Mouse (Mus musculus): ENCODE results near the gene Apoc1. TPM values are rescaled to one million over a fixed set of nuclear protein-coding genes. Genes with fewer than 3 reads are reported as not detected.

The Apoc1 gene
- polyA plus RNA-seq (2016; fragmentation: Nextera tagmentation; extraction: Ambion mirVana), result 3.0 and 4.8 TPM in 2 replicates

GRCm38 (mm10) chr7:19691873-19692865, at the start of gene Apoc1:
Apoc1 (minus strand) TSS chr7:19692660.
- 36% methylated on average over 28 of the region's 28 CpGs for WGBS
- peak within 1 kb of the TSS; percentile 14; the same call in 1 of the 2 replicates for H3K4me3 ChIP-seq
- no peak for DNase-seq (ENCODE audit: low spot score)
- H3K9me3 ChIP-seq (replicated peaks), result peaks cover 3% of the 10 kb centered on the region; the same call in 1 of the 2 replicates
- H3K27me3 ChIP-seq (ENCODE audit: low read depth, poor library complexity, severe bottlenecking), result no peaks in the 10 kb centered on the region
- H3K4me1 ChIP-seq, result peaks cover 18% of the 10 kb centered on the region
- H3K36me3 ChIP-seq, result peaks cover 13% of the 10 kb centered on the region
- H3K27ac ChIP-seq, result peak within 1 kb of the TSS; percentile 75

- WGBS, result 6% methylated on average over 8 of the region's 8 CpGs
- Histone ChIP-seq H3K36me3 (peaks cover 72% of the 10 kb centered on the region), H3K4me3 (0 out of 2 replicates have a peak overlapping the region, but pooled peaks have one; percentile 10), H3K4me1 (peaks cover 31% of the 10 kb centered on the region), H3K27me3 (ENCODE audit: low read depth, poor library complexity, severe bottlenecking) (no peaks in the 10 kb centered on the region), H3K27ac (no peak overlapping the region), H3K9me3 (replicated peaks) (no peaks in the 10 kb centered on the region)
- no peak for DNase-seq (ENCODE audit: low spot score)
Measured at GRCm38 (mm10) chr7:19741329-19742031, 49.0 kb upstream of the Apoc1 start.

GRCm38 (mm10) chr7:19740269-19740668, 47.8 kb upstream of the Apoc1 start:
- H3K27ac ChIP-seq, result no peak overlapping the region
- no peaks in the 10 kb centered on the region; the same call in 1 of the 2 replicates for H3K9me3 ChIP-seq (replicated peaks)
- peaks cover 22% of the 10 kb centered on the region for H3K4me1 ChIP-seq
- H3K27me3 ChIP-seq (ENCODE audit: low read depth, poor library complexity, severe bottlenecking), result no peaks in the 10 kb centered on the region
- H3K36me3 ChIP-seq, result peaks cover 82% of the 10 kb centered on the region
- WGBS, result 94% methylated on average over 11 of the region's 11 CpGs
- H3K4me3 ChIP-seq, result no peak overlapping the region
- no peak for DNase-seq (ENCODE audit: low spot score)

GRCm38 (mm10) chr7:19738771-19739170, 46.3 kb upstream of the Apoc1 start:
- Histone ChIP-seq H3K4me3 (no peak overlapping the region), H3K36me3 (peaks cover 84% of the 10 kb centered on the region), H3K27ac (no peak overlapping the region), H3K9me3 (replicated peaks) (no peaks in the 10 kb centered on the region; the same call in 1 of the 2 replicates), H3K4me1 (peaks cover 12% of the 10 kb centered on the region), H3K27me3 (ENCODE audit: low read depth, poor library complexity, severe bottlenecking) (no peaks in the 10 kb centered on the region)
- WGBS, result 91% methylated on average over 3 of the region's 3 CpGs
- no peak for DNase-seq (ENCODE audit: low spot score)

GRCm38 (mm10) chr7:19736389-19737057, 44.1 kb upstream of the Apoc1 start:
- Histone ChIP-seq H3K9me3 (replicated peaks) (no peaks in the 10 kb centered on the region; the same call in 1 of the 2 replicates), H3K4me1 (peaks cover 5% of the 10 kb centered on the region), H3K36me3 (peaks cover 90% of the 10 kb centered on the region), H3K27me3 (ENCODE audit: low read depth, poor library complexity, severe bottlenecking) (no peaks in the 10 kb centered on the region), H3K27ac (no peak overlapping the region), H3K4me3 (no peak overlapping the region)
- DNase-seq (ENCODE audit: low spot score), result no peak
- WGBS, result 93% methylated on average over 16 of the region's 16 CpGs

DNA sequence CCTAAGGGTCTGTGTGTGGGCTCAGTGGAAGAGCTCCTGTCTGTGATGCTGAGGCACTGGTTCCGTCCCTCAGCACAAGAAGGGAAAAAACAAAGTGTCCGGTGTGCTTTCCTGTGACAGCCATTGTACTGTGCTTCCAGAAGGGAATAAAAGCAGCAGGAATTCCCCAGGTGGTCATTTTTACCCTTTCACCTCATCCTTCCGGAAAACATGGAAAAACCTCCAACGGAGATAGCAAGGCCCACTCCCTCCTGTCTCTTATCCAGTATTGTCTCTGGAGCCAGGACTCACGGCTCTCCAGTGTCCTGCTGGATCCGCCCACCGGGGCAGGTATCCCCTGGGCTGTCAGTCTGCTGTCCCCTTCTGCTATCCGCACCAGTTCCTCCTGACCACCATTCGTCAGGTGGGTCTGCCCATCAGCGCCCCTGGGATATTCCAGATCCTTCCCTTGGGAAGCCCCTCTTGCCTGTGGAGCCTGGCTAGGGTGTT, 41.8 kb upstream of the Apoc1 start:
- peaks cover 92% of the 10 kb centered on the region for H3K36me3 ChIP-seq
- no peaks in the 10 kb centered on the region for H3K27me3 ChIP-seq (ENCODE audit: low read depth, poor library complexity, severe bottlenecking)
- H3K4me3 ChIP-seq, result no peak overlapping the region
- DNase-seq (ENCODE audit: low spot score), result no peak
- no peak overlapping the region for H3K27ac ChIP-seq
- H3K4me1 ChIP-seq, result no peaks in the 10 kb centered on the region
- WGBS, result 93% methylated on average over 10 of the region's 10 CpGs
- H3K9me3 ChIP-seq (replicated peaks), result no peaks in the 10 kb centered on the region; the same call in 1 of the 2 replicates

DNA sequence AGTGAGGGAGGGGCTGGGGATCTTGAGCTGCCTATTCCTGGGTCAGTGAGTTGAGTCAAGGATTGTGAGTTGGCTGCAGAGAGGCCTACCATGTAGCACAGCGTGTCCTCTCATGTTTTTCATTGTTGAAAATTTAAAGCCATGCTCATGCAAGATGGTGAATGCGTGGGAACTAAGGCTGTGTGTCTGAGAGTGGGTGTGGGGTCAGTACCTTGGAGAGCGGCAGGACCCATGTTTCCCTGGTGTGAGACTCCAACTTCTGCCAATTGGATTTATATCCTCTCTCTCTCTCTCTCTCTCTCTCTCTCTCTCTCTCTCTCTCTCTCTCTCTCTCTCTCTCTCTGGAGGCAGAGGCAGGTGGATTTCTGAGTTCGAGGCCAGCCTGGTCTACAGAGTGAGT, 34.1 kb upstream of the Apoc1 start:
- no peak overlapping the region for H3K27ac ChIP-seq
- WGBS, result 91% methylated on average over 4 of the region's 4 CpGs
- no peaks in the 10 kb centered on the region for H3K27me3 ChIP-seq (ENCODE audit: low read depth, poor library complexity, severe bottlenecking)
- H3K9me3 ChIP-seq (replicated peaks), result no peaks in the 10 kb centered on the region
- peaks cover 100% of the 10 kb centered on the region for H3K36me3 ChIP-seq
- DNase-seq (ENCODE audit: low spot score), result no peak
- no peaks in the 10 kb centered on the region for H3K4me1 ChIP-seq
- H3K4me3 ChIP-seq, result no peak overlapping the region

- Histone ChIP-seq H3K4me3 (no peak overlapping the region), H3K9me3 (replicated peaks) (peaks cover 6% of the 10 kb centered on the region; the same call in 1 of the 2 replicates), H3K4me1 (no peaks in the 10 kb centered on the region), H3K36me3 (peaks cover 99% of the 10 kb centered on the region), H3K27me3 (ENCODE audit: low read depth, poor library complexity, severe bottlenecking) (no peaks in the 10 kb centered on the region), H3K27ac (no peak overlapping the region)
- no peak for DNase-seq (ENCODE audit: low spot score)
- WGBS, result 95% methylated on average over 12 of the region's 12 CpGs
Measured at GRCm38 (mm10) chr7:19724167-19724566, 31.7 kb upstream of the Apoc1 start.

DNA sequence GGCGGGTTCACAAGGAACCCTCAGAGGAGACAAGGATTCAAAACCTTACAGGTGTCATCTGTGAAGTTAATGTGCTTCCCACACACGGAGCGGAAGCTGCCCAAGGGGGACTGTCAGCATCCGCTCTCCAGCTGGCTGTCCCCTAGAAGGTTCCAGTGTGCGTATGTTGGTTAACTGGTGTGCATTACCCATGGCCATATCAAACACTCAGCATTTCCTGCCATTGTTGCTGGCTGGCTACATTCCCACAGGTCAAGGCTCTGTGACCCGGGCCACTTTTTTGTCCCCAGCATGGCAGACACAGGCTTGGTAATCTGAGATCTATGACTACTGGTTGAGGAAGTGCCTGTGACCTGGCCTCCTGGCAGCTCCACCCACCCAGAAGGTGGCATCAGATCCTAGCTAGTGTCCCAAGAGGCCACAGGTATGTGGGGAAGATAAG, 30.3 kb upstream of the Apoc1 start:
- no peaks in the 10 kb centered on the region for H3K4me1 ChIP-seq
- 86% methylated on average over 6 of the region's 6 CpGs for WGBS
- H3K36me3 ChIP-seq, result peaks cover 90% of the 10 kb centered on the region
- DNase-seq (ENCODE audit: low spot score), result no peak
- no peak overlapping the region for H3K27ac ChIP-seq
- H3K27me3 ChIP-seq (ENCODE audit: low read depth, poor library complexity, severe bottlenecking), result no peaks in the 10 kb centered on the region
- peaks cover 6% of the 10 kb centered on the region; the same call in 1 of the 2 replicates for H3K9me3 ChIP-seq (replicated peaks)
- no peak overlapping the region for H3K4me3 ChIP-seq

- Histone ChIP-seq H3K27me3 (ENCODE audit: low read depth, poor library complexity, severe bottlenecking) (no peaks in the 10 kb centered on the region), H3K9me3 (replicated peaks) (peaks cover 6% of the 10 kb centered on the region; the same call in 1 of the 2 replicates), H3K4me3 (no peak overlapping the region), H3K36me3 (peaks cover 66% of the 10 kb centered on the region), H3K4me1 (peaks cover 11% of the 10 kb centered on the region), H3K27ac (no peak overlapping the region)
- 97% methylated on average over 4 of the region's 4 CpGs for WGBS
- no peak for DNase-seq (ENCODE audit: low spot score)
Measured at GRCm38 (mm10) chr7:19719200-19719599, 26.7 kb upstream of the Apoc1 start.

DNA sequence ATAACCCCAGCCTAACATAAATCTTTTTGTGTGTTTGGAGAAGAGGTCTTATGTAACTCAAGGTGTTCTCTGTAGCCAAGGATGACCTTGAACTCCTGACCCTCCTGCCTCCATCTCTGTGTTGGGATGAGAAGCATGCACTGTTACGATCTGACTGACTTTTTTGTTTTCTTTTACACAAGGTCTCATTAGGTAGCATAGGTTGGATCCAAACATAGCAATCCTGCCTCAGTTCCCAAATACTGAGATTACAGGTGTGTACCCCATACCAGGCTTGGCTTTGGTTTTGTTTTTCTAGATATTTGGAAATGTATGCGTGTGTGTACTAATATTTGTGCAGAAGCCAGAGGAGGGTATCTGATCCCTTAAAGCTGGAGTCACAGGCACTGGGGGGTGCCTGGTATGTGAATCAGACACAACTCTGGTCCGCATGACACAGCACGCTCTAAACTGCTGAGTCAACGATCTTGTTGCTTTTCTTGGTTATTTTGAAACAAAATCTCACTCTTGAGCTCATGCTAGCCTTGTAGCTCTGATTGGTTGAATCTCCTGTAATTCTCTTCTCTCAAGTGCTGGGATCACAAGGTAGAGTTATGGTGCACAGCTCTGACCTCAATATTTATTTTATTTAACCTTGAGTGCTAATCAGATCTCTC, 26.0 kb upstream of the Apoc1 start:
- WGBS, result 93% methylated on average over 5 of the region's 5 CpGs

DNA sequence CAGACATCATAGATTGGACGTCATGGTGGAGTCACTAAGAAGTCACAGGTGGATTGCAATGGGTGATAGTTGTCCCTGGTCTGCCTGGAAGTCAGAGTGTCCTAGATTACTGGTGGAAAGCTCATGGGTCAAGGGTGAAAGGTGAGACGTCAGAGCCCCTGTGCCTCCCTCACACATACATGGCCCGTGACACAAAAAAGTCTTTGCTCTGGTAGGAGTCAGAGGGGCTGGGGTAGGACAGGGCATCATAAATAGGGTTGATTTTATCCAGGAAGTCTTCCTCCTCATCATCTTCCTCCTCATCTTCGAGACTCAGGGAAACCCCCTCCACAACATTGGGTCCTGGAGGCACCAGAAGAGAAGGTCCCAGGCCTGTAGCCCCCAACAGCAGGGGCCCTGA, 24.9 kb upstream of the Apoc1 start:
- 89% methylated on average over 4 of the region's 4 CpGs for WGBS
- H3K36me3 ChIP-seq, result peaks cover 66% of the 10 kb centered on the region

More for the DNA sequence above, 26.0 kb upstream of the Apoc1 start:
- no peak overlapping the region for H3K4me3 ChIP-seq
- peaks cover 18% of the 10 kb centered on the region for H3K4me1 ChIP-seq
- H3K9me3 ChIP-seq (replicated peaks), result peaks cover 6% of the 10 kb centered on the region; the same call in 1 of the 2 replicates
- DNase-seq (ENCODE audit: low spot score), result no peak
- no peak overlapping the region for H3K27ac ChIP-seq
- peaks cover 66% of the 10 kb centered on the region for H3K36me3 ChIP-seq
- no peaks in the 10 kb centered on the region for H3K27me3 ChIP-seq (ENCODE audit: low read depth, poor library complexity, severe bottlenecking)

More for the DNA sequence above, 24.9 kb upstream of the Apoc1 start:
- Histone ChIP-seq H3K27ac (no peak overlapping the region), H3K27me3 (ENCODE audit: low read depth, poor library complexity, severe bottlenecking) (no peaks in the 10 kb centered on the region), H3K4me1 (peaks cover 18% of the 10 kb centered on the region), H3K4me3 (no peak overlapping the region), H3K9me3 (replicated peaks) (peaks cover 6% of the 10 kb centered on the region; the same call in 1 of the 2 replicates)
- no peak for DNase-seq (ENCODE audit: low spot score)

All from limb, embryonic 10.5 days (tissue).